Mouse (Mus musculus) ES-E14 (cell line): ENCODE results near the gene Gstp1. TPM values are rescaled to one million over a fixed set of nuclear protein-coding genes. Genes with fewer than 3 reads are reported as not detected.

Experiments
- DNase-seq: peaks from one replicate; pipeline ENCODE4 v3.0.0-alpha.2; 2013; ENCODE audit warnings: low read depth, low spot score
- H3K27ac ChIP-seq: 2 replicates; pipeline ENCODE4 v1.5.1; 2012; ENCODE audit warnings: low read depth, mild to moderate bottlenecking, low read length, moderate library complexity, mixed read lengths; ENCODE audit not compliant: poor library complexity, insufficient read depth, severe bottlenecking
- H3K36me3 ChIP-seq: 2 replicates; pipeline ENCODE4 v1.6.1; 2012; ENCODE audit warnings: mild to moderate bottlenecking, low read length, moderate library complexity, mixed read lengths; ENCODE audit not compliant: control insufficient read depth, poor library complexity, insufficient read depth, severe bottlenecking
- H3K4me1 ChIP-seq, 2 experiments: fragments of 150-350 bp in 1 of 2; sonication (generic) in 1 of 2; 2 replicates each; pipeline ENCODE4 v1.6.1; 2012; ENCODE audit warnings: low read length in 2 of 2, mild to moderate bottlenecking in 1 of 2, mixed read lengths in 1 of 2; ENCODE audit not compliant: control insufficient read depth in 2 of 2, insufficient read depth in 2 of 2, poor library complexity in 1 of 2
- H3K4me3 ChIP-seq, 2 experiments: fragments of 150-350 bp in 1 of 2; sonication (generic) in 1 of 2; 2 replicates each; pipeline ENCODE4 v1.5.1; 2012; ENCODE audit warnings: low read length in 2 of 2, low read depth in 1 of 2, mild to moderate bottlenecking in 1 of 2, mixed read lengths in 1 of 2; ENCODE audit not compliant: insufficient read depth in 1 of 2, poor library complexity in 1 of 2, severe bottlenecking in 1 of 2
- H3K9ac ChIP-seq: 2 replicates; pipeline ENCODE4 v1.6.1; 2012; ENCODE audit warnings: low read depth, mild to moderate bottlenecking, low read length, mixed read lengths; ENCODE audit not compliant: poor library complexity, insufficient read depth, severe bottlenecking
- H3K9me3 ChIP-seq: fragments of 150-350 bp; sonication (generic); 2 replicates; pipeline ENCODE4 v1.6.1; 2012; ENCODE audit warnings: low read depth, mild to moderate bottlenecking, low read length; ENCODE audit not compliant: control insufficient read depth, insufficient read depth
- CHD2 ChIP-seq: IDR thresholded peaks from 2 replicates; pipeline ENCODE4 v1.6.1; 2014; ENCODE audit warnings: mild to moderate bottlenecking, low read depth, low read length, inconsistent platforms
- HCFC1 ChIP-seq: IDR thresholded peaks from 2 replicates; pipeline ENCODE4 v1.6.1; 2012; ENCODE audit warnings: low read length, inconsistent platforms, borderline replicate concordance; ENCODE audit not compliant: insufficient read depth
- MAFK ChIP-seq: IDR thresholded peaks from 2 replicates; pipeline ENCODE4 v1.6.1; 2014; ENCODE audit warnings: mild to moderate bottlenecking, low read depth, low read length, inconsistent platforms; ENCODE audit not compliant: insufficient read depth
- ZC3H11A ChIP-seq: IDR thresholded peaks from 2 replicates; pipeline ENCODE4 v1.6.1; 2012; ENCODE audit warnings: low read depth, mild to moderate bottlenecking, inconsistent platforms, low read length, borderline replicate concordance
- ZNF384 ChIP-seq: IDR thresholded peaks from 2 replicates; pipeline ENCODE4 v1.6.1; 2012; ENCODE audit warnings: low read depth, low read length, inconsistent platforms
- in situ Hi-C, 2 experiments: fragments of 600-800 bp; cut with MboI; formaldehyde crosslinking; loops; one replicate each; pipeline ENCODE4 v1.15.1; 2025; ENCODE audit warnings: low sequenced_read_pairs in 2 of 2, inconsistent platforms in 1 of 2; ENCODE audit not compliant: unreplicated experiment in 2 of 2
- total RNA-seq: library from RNA; depleted of rRNA; stranded (reverse); fragments of 300-350 nt; gene quantifications from 2 replicates; pipeline ENCODE4 v1.2.3, GENCODE M21; 2012

Gene Gstp1
- total RNA-seq, 1 experiment, result 146 TPM

DNA sequence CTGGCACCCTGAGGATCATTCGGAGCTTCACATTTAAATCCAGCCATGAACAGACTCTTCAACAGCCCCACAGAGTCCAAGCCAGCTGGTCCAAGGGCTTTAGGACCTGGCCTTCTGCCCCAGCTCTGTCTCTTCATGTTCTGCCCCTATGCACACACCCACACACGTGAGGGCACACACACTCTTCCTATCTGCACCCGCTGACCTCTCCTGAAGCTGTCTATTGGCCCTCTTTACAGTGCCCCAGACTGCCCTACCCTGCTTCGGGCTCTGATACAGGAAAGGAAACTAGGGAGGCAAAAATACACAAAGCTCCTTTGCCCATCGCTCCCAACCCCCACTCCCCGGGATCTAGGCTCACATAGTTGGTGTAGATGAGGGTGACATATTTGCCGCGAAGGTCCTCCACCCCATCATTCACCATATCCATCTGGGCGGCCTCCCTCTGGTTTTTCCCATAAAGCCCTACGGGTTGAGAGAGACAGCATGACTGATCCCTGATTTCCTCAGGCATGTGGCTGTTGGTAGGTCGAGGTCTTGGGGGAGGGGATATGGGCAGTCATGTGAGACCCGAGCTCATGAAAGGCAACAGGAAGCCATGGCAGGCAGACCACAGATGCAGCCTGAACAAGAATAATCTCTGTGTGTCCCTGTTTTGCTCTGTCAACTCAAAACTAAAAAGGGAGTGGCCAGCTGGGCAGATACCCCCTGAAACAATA, 1.3 kb downstream of the Gstp1 start:
- in situ Hi-C loops, result no loop called here
- no peak overlapping the region for H3K27ac ChIP-seq

DNA sequence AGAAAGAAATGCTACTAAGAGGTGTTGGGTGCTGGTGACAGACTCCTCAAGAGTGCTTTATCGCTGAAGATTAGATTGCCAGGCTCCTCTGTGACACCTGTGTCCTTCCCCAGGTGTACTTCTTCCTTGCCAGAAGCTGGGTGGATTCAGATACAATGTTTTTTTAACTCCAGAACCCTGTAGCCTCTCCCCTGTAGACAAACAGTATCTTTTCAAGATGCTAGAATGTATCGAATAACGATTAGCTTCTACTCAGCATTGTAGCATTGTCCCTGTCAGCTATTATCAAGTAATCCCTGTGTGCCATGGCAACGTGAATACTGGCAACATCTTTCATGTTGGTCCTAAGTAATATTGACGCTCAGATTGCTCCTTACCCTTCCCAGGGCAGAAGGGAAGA, 4.0 kb downstream of the Gstp1 start:
- H3K36me3 ChIP-seq, result peaks cover 6% of the 10 kb centered on the region; the same call in 1 of the 2 replicates
- TF ChIP-seq MAFK (no peak), ZC3H11A (no peak), ZNF384 (no peak), HCFC1 (no peak), CHD2 (no peak)
- H3K9ac ChIP-seq, result no peak overlapping the region
- no peak for DNase-seq
- in situ Hi-C loops, result no loop called here
- no peak overlapping the region for H3K27ac ChIP-seq
- no peak overlapping the region for H3K4me3 ChIP-seq
- H3K9me3 ChIP-seq, result no peaks in the 10 kb centered on the region
- H3K4me1 ChIP-seq, result peaks cover 0 to 7% of the 10 kb centered on the region in 2 experiments; a peak in 1 of 4 replicates

More for the DNA sequence above, 1.3 kb downstream of the Gstp1 start:
- Histone ChIP-seq H3K4me1 (peaks cover 0 to 7% of the 10 kb centered on the region in 2 experiments; a peak in 2 of 4 replicates), H3K9ac (no peak overlapping the region), H3K4me3 (no peak overlapping the region), H3K9me3 (no peaks in the 10 kb centered on the region), H3K36me3 (peaks cover 6% of the 10 kb centered on the region; the same call in 1 of the 2 replicates)
- TF ChIP-seq ZC3H11A, result no peak
- TF ChIP-seq CHD2, result no peak
- no peak for TF ChIP-seq HCFC1
- no peak for TF ChIP-seq ZNF384
- TF ChIP-seq MAFK, result no peak
- no peak for DNase-seq

DNA sequence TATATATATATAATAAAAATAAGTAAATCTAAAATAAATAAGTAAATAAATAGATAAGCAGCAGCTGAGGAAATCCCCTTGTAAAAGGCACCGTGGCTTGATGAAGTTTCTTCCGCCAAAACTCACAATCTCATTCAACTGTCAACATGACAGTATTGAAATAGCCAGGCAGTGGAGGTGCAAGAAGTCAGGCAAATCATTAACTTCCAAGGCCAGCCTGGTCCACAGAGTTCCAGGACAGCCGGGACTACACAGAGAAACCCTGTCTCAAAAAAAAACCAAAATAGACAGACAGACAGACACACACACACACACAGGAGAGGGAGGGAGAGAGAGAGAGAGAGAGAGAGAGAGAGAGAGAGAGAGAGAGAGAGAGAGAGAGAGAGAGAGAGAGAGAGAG, 4.5 kb downstream of the Gstp1 start:
- no peak overlapping the region for H3K4me3 ChIP-seq
- H3K4me1 ChIP-seq, result peaks cover 0 to 7% of the 10 kb centered on the region in 2 experiments; a peak in 1 of 4 replicates
- H3K27ac ChIP-seq, result no peak overlapping the region
- no peak for TF ChIP-seq ZNF384
- TF ChIP-seq MAFK, result no peak
- TF ChIP-seq ZC3H11A, result no peak
- TF ChIP-seq CHD2, result no peak
- TF ChIP-seq HCFC1, result no peak
- DNase-seq, result no peak
- H3K36me3 ChIP-seq, result peaks cover 6% of the 10 kb centered on the region; the same call in 1 of the 2 replicates
- H3K9ac ChIP-seq, result no peak overlapping the region
- in situ Hi-C loops, result no loop called here
- no peaks in the 10 kb centered on the region for H3K9me3 ChIP-seq

DNA sequence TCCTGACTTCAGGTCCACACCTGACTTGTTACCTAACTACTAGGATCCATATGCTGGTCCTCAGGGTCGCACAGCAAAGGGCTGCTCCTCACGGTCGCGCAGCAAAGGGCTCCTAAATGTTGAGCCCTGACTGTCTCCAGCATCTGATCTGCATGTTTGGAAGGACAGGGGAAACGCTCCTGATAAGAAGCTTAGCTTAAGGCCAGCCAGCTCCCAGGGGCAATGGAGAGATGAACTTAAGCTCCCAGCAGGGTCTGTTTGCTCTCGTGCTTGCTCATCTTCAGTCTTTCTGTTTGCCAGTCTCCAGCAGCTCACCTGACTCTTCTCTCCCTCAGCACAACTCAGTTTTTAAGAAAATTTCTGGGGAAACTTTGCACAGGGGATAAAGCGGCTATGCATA, 5.1 kb downstream of the Gstp1 start:
- TF ChIP-seq ZNF384 (no peak), MAFK (no peak), HCFC1 (no peak), ZC3H11A (no peak), CHD2 (no peak)
- H3K27ac ChIP-seq, result no peak overlapping the region; the same call in 1 of the 2 replicates
- in situ Hi-C loops, result no loop called here
- peaks cover 6% of the 10 kb centered on the region; the same call in 1 of the 2 replicates for H3K36me3 ChIP-seq
- no peak for DNase-seq
- no peak overlapping the region for H3K4me3 ChIP-seq
- peaks cover 0 to 7% of the 10 kb centered on the region in 2 experiments; a peak in 1 of 4 replicates for H3K4me1 ChIP-seq
- H3K9ac ChIP-seq, result no peak overlapping the region
- no peaks in the 10 kb centered on the region for H3K9me3 ChIP-seq

DNA sequence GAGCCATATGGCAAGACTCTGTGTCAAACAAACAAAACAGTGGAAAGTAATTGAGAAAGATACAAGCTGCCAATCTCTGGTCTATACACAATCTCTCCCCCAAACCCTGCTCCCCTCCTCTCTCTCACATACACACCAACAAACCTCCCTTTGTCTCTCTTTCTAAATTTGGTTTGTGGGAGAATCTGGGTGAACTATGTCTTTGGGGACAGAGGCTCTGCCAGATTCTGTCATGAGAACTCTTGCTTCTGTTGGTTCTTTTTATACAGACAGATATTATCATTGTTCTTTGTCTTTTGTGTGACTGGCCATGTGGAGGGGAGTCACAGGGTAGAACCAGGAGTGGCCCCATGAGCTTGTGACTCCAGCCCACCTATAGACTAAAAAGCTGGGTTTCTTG, 10.2 kb downstream of the Gstp1 start:
- Histone ChIP-seq H3K4me3 (no peak overlapping the region), H3K27ac (no peak overlapping the region), H3K9me3 (no peaks in the 10 kb centered on the region), H3K9ac (no peak overlapping the region), H3K36me3 (no peaks in the 10 kb centered on the region), H3K4me1 (no peaks in the 10 kb centered on the region; a peak in 1 of 4 replicates)
- DNase-seq, result no peak
- in situ Hi-C loops, result no loop called here
- no peak for TF ChIP-seq MAFK
- TF ChIP-seq HCFC1, result no peak
- TF ChIP-seq ZC3H11A, result no peak
- TF ChIP-seq CHD2, result no peak
- TF ChIP-seq ZNF384, result no peak
